Mouse (Mus musculus) mouse trophoblast stem cell (cell line): ENCODE measurements at regions not wholly inside any gene's neighbourhood (a gene's known extent, or its start where the extent isn't known, plus 50 kb on each side); places are given as distances from the start of the nearest gene placed in this dataset.

ENCODE experiments used
- in situ Hi-C, 2 experiments: fragments of 300-500 bp; cut with MseI, MboI; formaldehyde crosslinking; loops; 2 replicates in 1 of 2; 3 replicates in 1 of 2; pipeline ENCODE4 v1.15.1; 2025

- in situ Hi-C loops = loop anchor here in 1 of 2 experiments (25.0 kb wide), 1 partner anchor 135 kb away; the partner anchor contains the start of gene Zfp960
Observed at GRCm38 (mm10) chr17:17197229-17197628, 76.0 kb downstream of the Zfp97 start.

- in situ Hi-C loops = loop anchor here in 1 of 2 experiments (25.0 kb wide), 1 partner anchor 167 kb away; the partner anchor contains the start of gene Zfp960
Observed at GRCm38 (mm10) chr17:17229069-17229468, 107.9 kb downstream of the Zfp97 start.

- in situ Hi-C loops = loop anchor here in 1 of 2 experiments (25.0 kb wide), 1 partner anchor 172 kb away; the partner anchor contains the start of gene Zfp960
Observed at GRCm38 (mm10) chr17:17234329-17235185, 113.3 kb downstream of the Zfp97 start.

DNA sequence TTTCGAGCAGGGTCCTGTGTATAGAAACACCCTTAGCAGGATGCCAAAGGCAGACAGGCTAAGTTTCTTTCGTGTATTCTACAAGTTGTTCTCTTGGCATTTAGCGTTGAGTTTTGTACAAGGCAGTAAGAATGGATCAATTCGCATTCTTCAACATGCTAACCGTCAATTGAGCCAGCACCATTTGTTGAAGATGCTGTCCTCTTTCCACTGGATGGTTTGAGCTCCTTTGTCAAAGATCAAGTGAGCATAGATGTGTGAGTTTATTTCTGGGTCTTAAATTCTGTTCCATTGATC lies 113.9 kb downstream of the Zfp97 start:
- in situ Hi-C loops = loop anchor here in 1 of 2 experiments (25.0 kb wide), 1 partner anchor 173 kb away; the partner anchor contains the start of gene Zfp960
